Mouse (Mus musculus) CH12F3 (cell line): ENCODE data around the gene Ifitm3.
"Not testable (repeated sequence)": the region's sequence is repeated elsewhere in the genome, so short reads cannot be mapped to it uniquely, and the experiment has no call there.

ENCODE experiments used
- in situ Hi-C: fragments of 300-500 bp; cut with MboI; formaldehyde crosslinking; loops from 2 replicates; pipeline ENCODE4 v1.14.3; 2020; ENCODE audit warnings: low sequenced_read_pairs

Ifitm3 gene

DNA sequence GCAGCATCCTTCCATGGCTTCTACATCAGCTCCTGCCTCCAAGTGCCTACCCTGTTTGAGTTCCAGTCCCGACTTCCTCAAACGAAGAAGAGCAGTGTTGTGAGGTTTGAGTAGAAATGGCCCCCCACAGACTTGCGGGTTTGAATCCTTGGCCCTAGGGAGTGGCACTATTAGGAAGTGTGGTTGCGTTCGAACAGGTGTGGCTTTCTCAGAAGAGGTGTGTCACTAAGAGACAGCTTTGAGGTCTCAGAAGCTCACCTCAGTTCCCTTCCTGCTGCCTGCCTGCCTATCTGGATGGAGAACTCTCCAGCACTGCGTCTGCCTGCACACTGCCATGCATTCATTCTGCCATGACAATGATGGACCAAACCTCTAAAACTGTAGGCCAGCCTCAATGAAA lies 4.1 kb downstream of the Ifitm3 start:
- in situ Hi-C loops: no loop called here

DNA sequence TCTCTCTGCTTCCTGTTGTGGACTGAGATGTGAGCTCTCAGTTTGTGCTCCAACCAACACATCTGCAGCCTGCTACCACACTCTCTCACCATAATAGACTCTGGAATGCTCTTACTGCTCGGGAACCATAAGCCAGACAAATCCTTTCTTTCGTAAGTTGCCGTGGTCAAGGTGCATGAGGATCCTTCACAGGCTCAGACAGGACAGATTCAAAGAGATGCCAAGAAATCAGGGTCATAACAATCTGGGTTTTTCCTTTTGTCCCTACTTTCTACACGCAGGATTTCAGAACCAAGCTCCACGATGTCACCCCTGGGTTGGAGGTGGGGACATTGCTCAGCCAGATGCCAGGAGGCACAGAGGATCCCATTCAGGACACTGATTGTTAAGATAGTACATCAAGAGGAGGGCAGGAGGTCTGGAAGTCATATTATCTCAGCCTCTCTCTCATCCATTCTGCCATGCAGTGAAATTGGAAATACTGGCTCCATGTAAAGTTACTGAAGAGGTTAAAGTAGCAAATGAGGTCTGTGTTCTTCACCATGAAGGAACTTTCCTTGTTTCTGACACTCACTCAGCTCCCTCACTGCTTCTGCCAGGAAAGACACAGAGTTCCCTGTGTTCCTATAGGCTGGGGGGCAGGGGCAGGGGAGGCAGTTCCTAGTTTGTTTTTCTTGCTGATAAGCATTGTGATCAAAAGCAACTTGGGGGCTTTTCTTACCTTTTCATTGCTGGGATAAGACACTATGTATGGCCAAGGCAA lies 7.1 kb downstream of the Ifitm3 start:
- in situ Hi-C loops: no loop called here

DNA sequence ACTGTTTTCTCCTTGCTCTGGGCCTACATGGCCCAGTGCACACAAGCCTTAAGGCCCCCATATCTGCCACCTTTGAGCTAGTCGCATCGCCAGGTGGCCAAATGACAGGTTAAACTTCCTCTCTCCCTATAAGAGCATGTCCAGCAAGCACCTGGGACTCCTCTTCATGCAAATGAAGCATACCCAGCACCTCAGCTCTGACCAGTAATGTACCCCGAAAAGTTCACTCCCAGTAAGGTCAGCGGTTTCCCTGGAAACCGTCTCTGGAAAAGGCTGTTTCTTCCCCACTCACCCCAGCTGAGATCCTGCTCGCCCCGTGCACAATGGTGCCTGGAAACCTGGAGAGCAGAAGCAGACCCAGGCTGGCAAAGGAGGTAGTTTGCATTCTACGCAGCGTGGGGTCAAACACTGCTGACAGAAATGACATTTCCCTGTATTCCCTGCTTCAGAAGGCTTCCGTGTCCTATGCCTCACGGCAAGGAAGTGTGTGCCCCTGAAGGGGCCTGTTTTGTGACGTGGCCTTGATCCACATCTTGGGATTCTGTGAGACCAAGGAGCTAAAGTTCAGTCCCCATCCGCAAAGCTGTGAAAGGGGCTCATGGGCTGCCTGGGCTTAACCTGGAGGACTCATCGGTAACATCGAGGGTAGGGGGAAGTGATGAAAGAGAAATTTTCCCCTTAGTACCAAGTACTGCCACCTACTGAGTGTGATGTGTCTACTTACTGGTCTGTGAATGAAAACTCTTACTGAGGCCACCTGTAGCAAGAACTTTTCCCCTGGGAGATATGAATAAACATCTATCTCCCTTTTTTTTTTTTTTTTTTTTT lies 9.5 kb downstream of the Ifitm3 start:
- in situ Hi-C loops: no loop called here

DNA sequence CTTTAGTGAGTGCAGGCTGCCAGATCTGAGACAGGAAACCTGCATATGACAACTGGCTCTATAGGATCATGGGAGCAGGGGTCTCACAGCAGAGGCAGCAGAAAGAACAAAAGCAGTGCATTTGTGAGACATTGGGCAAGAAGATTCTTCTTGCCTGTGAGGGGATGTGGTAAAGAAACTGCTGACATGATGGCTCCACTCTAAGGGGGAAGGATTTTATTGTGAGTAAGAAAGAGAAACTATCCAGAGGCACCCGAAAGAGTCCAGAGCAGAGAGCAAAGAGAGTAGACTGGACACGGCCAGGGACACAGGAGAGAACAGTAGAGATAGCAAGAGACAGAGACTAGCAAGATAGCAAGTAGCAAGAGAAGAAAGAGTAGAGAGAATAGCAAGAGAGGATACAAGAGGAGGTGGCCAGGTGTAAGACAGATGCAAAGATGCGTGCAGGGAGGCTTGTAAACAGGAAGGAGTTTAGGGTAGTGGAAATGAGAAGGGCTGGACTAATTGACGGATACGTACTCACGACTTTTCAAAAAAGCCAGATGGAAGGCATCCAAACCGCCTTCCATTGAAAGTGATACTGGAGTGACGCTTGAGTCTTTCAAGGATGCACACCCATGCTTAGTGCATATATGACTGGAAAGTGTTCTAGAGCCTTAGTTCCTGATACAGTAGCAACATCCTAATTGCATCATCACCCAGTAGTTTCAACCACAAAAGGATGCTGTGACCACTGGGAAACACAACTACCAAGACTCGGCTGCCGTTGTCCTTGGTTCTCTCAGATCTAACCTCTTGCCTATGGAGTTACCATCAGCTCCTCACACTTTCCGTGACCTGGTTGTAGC lies 11.5 kb downstream of the Ifitm3 start:
- in situ Hi-C loops: no loop called here

DNA sequence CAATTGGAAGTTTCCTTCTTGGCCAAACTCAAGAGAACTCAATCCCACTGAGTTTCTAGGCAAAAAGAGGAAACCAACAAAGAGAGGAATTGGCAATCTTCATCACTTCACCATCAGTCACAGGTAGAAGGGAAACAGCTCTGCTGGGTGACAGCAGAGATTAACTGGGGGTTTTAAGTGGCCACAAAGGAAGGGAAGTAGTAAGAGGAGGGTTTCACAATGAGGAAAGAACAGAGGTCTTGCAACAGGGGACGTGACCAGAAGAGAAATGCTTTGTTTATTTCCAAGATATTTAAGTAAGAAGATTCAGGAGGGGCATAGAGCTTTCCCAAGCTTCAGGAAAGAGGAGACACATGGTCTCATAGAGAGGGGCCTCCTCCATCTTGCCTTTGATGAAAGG lies 12.8 kb downstream of the Ifitm3 start:
- in situ Hi-C loops: no loop called here

DNA sequence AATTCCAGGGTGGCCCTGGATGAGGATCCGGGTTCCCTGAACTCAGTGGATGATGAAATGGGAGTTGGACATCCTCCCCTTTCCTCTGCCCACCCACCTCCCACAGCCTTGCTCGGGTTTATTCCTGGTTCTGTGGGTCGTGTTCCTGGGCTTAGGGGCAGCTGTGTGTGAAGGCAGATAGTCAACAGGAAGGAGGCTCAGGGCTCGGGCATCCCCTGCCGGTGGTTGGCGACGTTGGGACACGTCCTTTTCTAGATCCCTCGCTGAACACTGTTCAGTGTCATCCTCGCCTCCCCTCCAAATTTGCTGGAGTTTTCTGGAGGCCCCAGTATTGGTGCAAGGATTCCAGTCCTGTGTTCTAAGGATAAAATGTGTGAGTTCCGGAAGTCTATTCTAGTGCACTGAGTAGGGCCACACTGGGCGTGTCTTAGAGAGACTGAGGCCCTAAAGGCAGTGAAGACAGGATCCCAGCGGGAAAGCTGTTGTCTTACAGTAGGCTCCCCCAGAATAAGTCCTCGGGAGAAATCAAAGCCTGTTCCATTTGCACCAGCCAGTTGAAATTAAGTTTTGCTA lies 19.4 kb downstream of the Ifitm3 start:
- in situ Hi-C loops: no loop called here

DNA sequence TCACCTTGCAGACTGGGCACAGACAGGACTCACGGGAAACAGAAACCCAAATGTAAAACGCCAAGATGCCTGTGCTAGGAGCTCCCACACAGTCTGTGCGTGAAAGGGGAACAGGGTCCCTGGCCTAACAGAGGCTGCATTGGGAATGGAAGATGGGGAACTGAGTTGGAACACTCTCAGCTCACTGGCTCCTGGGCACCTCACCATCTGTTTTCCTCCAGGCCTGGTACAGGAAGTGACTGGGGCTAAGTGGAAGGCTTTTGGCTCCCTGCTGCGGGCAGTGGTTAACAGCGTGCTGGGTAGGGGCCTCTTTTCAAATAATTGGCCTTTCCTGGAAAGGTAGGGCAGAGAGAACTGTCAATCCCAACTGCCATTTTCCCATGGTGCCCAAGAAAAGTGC lies 19.9 kb downstream of the Ifitm3 start:
- in situ Hi-C loops: no loop called here

DNA sequence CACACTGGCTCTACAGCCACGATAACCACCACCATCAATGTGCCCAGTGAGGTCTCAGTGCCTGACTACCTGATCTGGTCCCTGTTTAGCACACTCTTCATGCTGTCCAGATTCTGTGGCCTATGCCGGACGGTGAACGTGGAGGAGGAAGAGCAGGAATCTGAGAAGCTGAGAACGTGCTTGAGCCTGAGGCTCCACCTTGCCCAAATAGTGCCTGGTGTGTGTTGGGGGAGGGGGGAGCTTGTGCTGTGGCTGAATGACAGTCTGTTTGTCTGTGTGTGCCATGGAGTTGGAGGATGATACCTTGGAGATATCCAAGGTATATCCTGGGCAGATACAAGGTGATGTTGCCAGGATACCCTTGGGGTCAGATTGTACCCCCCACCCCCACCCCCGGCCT lies 20.4 kb downstream of the Ifitm3 start:
- in situ Hi-C loops: no loop called here

DNA sequence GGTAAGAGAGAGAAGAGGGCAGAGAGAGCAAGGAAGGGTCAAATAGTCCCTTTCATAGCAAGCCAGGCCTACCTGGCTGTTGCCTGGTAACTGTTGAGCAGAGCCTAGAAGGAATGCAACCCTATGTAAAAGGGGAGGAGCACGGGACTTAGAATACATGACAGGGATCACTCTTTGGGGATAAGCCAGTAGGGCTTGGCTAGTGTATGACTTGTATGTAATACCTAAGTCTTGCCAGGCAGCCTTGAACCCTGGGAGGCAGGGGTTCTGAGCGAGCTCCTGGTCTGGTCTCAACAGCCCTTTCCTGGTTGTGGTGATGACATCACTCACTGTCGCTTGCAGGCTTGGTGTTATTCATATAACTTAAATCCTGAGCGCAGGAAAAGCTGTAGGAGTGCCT lies 21.5 kb downstream of the Ifitm3 start:
- in situ Hi-C loops: no loop called here

DNA sequence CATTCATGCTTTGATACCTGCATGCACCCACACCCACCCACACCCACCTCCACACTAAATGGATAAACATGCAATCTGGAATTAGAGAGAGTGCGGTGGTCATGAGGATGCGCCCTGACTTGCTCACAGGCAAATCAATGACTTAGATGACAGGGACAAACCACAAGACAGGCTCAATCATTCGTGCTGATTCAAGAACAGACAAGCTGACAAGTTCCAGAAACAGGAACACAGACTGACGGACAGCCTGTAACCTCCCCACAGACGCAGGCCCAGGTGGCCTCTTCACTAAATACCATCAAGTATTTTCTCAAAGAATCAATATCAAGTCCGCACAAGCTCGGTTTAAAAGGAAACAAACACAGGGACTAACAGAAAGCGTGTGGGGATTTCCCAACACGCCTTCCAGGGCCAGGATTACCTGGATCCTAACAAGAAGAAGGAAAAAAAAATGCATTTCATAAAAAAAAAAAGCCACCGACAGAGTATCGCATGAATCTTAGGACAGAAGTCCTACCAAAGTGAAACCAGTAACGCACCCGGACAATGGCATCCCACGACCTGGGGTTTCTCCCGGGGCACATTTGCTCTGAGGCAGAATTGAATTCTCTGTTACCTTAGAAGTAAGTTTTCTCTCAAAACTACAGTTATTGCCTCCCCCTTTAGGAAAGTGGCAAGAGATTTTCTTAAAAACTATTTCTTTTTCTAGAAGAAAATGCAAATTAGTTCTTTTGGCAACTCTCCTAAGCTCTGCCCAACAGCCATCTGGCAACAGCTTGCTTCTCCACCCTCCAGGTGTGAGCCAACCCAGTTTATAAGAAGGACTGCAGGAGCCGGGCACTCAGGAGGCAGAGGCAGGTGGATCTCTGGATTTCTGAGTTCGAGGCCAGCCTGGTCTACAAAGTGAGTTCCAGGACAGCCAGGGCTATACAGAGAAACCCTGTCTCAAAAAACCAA lies 23.1 kb downstream of the Ifitm3 start:
- in situ Hi-C loops: no loop called here

DNA sequence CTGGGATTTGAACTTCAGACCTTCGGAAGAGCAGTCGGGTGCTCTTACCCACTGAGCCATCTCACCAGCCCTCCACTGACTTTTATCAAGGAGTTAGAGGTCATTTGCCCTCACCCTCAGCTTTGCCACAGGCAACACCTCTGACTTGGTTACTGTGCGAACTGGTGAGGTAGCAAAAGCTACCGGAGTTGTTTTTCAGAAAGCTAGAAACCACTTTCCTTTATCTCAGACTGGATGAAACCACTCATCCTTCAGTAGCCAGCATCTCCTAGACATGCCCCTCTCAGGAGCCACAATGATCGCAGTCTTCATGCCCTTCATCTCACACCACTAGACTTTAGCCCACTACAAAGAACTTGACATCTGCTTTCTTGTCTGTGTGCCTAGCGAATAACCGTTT lies 27.6 kb downstream of the Ifitm3 start:
- in situ Hi-C loops: no loop called here

DNA sequence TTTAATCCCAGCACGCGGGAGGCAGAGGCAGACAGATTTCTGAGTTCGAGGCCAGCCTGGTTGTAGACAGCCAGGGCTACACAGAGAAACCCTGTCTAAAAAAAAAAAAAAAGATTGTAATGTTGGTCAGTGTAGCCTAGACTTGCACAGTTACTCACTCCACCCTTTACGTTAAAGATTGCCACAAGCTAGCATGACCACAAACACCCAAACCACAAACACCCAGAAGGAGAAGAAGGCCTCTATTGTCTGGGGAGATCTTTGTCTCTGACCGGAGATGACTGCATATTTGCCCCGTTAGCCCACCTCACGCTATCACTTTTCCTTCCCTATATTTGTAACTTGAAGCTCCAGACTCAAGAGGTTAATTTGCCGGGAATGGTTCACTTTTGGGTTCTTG lies 28.9 kb downstream of the Ifitm3 start:
- in situ Hi-C loops: no loop called here

DNA sequence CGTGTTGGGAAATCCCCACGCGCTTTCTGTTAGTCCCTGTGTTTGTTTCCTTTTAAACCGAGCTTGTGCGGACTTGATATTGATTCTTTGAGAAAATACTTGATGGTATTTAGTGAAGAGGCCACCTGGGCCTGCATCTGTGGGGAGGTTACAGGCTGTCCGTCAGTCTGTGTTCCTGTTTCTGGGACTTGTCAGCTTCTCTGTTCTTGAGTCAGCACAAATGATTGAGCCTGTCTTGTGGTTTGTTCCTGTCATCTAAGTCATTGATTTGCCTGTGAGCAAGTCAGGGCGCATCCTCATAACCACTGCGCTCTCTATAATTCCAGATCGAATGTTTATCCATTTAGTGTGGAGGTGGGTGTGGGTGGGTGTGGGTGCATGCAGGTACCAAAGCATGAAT lies 33.9 kb downstream of the Ifitm3 start:
- in situ Hi-C loops: not testable (repeated sequence)

DNA sequence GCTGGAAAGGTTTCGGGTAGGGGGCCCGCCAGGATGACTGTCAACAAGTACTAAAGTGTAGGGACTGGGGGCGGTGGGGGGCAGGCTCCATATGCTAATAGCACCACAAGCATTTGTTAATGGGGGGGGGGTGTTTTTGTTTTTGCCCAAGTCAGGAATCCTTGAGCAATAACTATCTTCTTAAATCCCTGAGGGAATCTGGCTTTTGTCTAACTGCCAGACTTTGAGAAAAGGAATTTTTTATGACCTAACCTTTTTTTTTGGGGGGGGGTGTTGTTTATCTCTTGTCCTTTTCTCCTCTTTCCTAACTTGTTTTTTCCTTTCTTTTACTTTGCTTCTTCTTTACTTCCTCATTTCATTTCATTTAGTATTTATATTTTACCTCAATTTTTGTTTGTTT lies 35.1 kb downstream of the Ifitm3 start:
- in situ Hi-C loops: no loop called here

DNA sequence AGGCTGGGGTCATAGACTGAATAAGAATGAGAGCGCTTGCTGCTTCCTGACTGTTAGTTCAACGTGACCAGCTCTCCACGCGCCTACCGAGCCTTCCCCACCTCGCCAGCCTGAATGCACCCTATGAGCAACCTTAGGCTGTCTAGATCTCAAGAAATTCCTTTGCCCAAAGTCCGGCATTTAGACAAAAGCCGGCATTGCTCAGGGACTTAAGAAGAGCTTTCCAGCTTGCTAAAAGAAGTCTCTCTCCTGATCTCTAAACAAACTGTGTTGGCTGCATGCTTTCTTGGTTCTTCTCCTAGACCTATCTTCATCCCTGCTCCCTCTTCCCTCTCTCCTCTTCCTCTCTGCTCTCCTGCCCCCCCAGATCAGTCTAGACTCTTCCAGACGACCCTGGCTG lies 35.6 kb downstream of the Ifitm3 start:
- in situ Hi-C loops: no loop called here

DNA sequence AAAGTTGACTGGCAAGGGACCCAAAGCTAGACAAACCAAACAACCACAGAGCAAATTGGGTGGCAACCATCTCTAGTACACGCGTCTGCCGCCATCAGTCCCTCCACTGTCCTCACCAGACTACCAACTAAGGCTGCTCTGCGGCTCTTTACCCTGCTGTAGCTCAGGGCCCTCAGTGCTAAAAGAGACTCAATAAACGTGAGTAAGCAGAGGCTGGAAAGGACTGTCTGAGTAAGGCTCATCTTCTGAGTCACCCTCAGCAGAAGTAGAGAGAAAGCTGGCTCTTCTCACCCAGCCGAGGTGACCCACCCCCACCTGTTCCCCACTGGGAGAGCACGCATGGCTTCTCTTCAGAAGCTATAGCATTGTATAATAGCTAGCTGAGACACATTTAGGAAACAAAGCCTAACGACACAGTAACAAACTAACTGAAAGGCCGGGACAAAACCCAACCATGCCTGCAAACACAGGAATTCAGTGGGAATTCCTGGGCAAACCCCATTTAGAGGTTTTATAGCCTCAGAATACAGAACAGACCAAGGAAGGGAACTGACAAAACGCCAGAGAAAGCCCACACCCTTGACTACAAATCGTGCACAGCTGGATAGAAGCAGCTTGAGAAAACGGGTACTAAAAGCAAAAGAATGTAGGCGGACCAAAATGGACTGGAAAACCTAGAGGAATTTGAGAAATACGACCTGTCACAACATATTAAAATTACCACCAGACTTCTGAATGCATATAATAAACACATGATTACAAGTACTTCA lies 37.0 kb downstream of the Ifitm3 start:
- in situ Hi-C loops: no loop called here

DNA sequence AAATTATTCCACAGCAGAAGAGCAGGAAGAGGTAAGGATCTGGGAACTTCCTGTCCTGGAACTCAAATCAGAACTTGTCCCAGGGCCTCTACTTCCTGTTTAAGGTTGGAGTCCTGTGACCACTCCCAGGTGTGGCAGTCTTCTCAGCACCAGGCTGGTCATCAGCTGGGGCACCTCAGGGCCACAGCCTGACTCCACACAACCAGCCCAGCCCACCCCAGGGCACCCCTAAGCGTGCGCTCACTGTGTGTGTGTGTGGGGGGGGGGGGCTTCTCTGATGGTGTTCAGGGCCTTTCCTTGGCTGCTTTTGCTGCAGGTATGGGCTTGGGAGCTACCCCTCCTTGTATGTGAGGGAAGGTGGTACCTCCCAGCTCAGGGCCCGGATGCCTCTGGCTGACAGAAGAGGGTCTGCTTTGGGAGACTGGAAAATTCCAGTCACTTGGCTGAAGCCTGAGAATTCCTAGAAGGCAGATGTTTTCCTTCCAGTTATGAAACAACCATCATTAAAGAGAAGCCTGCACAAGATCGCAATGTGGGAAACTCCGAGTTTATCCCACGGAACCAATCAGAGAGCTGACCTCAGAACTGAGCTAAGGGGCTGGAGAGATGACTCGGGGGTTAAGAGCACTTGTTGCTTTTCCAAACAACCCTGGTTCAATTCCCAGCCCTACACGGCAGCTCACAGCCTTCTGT lies 38.9 kb downstream of the Ifitm3 start:
- in situ Hi-C loops: no loop called here

DNA sequence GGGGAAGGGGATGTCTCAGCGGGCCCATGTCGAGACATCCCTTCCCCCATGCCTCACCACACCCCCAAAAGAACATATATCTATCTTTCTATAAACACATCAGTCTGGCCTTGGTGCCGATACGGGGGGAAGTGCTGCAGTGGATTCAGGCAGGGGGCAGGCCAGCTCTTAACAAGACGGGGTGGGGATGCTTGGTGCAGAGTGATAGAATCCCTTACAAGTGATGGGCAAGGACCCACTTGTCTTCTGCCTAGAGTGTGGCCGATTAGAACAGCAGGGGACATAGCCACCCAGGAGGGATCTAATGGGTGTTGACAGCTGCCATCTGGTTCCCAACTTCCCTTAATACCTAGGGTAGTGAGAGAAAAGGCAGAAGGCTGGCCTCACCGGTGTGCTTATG lies 39.6 kb downstream of the Ifitm3 start:
- in situ Hi-C loops: no loop called here

DNA sequence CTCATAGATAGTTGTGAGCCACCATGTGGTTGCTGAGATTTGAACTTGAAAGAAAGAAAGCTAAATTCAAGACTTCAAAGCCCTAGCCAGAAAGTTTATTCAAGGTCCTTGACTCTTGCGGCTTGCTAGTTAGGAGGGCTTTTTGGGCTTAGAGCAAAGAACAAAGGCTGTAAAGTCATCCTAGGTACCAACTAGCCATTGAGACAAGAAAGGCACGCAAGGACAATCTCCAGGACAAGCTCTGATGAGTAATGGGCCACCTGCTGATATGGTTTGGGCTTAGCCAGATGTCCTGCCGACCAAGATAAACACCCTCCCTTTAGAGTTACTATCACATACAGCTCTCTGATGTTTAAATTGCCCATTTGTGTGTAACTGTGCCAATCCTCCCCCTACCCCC lies 41.9 kb downstream of the Ifitm3 start:
- in situ Hi-C loops: not testable (repeated sequence)
